Mouse (Mus musculus): Measurements from ENCODE around the gene Olfr1505.

The Olfr1505 gene

DNA sequence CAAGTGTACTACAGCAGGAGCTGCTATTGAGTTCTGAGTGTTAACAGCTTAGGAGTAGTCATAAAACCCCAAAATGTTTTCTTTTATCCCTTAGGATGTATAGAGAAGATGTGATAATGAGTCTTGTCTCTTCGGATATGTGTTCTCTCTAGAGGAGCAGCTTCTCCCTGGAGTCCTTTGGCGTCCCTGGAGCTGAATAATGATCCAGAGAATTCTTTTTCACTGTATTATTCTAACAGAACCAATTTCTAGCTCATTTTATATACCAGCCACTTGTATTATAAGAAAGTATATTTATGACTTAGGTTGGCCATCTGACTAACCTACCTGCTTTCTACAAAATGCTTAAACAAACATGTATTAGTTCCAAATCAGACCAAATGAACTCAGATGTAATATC lies at the start of gene Olfr1505:
Gene Olfr1505, plus strand, starts transcription at position 301 of the 400 bp plus-strand sequence.
- DNase-seq: no peak

DNA sequence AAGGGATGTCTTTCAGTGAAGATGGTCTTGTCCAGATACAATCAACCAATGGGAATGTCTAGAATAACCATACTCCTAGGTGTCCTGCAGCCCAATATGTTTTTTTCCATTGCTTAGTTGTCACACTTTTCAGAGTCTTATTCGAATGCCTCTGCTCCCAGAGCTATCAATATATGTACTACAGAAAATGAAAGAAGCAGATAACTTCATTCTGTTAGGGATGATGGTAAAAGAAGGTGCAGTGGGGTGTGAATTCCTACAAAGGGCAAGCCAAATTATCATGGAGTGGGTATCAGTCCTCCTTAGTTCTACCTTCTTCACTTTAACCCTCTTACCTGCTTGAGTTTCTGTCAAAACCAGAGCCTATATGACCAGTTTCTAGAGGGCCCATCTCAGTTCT lies 15.5 kb upstream of the Olfr1505 start, which contains the start of gene Olfr1504:
Gene Olfr1504, minus strand, starts transcription at position 101 of the 400 bp plus-strand sequence.
- no peak for DNase-seq

Measured in right cerebral cortex, adult 18-20 months (tissue).